In the genomic region with DNA sequence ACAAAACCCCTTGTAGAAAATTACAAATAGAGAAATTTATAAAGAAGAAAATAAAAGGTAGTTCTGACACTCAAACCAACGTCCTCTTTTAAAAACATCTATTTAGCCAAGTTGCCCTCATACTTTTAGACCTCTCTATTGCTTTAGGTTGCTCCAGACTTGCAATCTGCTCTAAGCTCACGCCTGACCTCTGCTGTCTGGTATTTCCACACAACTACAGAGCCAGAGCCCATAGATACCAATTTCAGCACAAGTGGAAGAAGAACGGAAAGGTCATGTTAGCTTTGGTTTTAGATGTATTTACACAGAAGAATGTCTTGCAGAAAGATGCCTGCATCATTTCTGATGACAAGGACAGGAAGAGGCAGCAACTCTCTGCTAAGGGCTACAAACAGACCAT, we compare ENCODE assay signal across 15 mouse cellular contexts. TPM values are rescaled to one million over a fixed set of nuclear protein-coding genes. Genes with fewer than 3 reads are reported as not detected.
DNase-seq lines count a peak whose midpoint lies in the region; ATAC-seq and TF ChIP-seq lines count a peak whose summit lies in the region.
"Had no signal": no experiment of that assay in that cellular context is flagged by ENCODE, and none has a peak within 500 bp of the region (broad histone marks: within the 10 kb centered on the region; RNA-seq: fewer than 3 reads in every experiment).

No protein-coding gene starts in this region.

- no peak for TF ChIP-seq EP300 in heart, adult 2 months (IDR thresholded peaks at IDR 0.05; ENCODE audit: insufficient read depth, low read depth, low read length)

- ATAC-seq in heart, embryonic 11.5 days (replicated peaks; ENCODE audit: insufficient number of reproducible peaks, low FRiP score, low TSS enrichment), result no peak
- no peak for ATAC-seq in kidney, embryonic 16.5 days (ENCODE audit: low FRiP score, low TSS enrichment)

- no peak overlapping the region for H3K4me3 ChIP-seq in heart, adult 2 months
- H3K4me3 ChIP-seq in heart, embryonic 11.5 days (ENCODE audit: low read depth, low read length), result no peak overlapping the region
- H3K4me3 ChIP-seq in kidney, embryonic 16.5 days (ENCODE audit: low read length), result no peak overlapping the region
- H3K4me3 ChIP-seq: lung, embryonic 15.5 days had no signal

- H3K9ac ChIP-seq in heart, adult 2 months (ENCODE audit: low read depth, low read length), result no peak overlapping the region
- no peak overlapping the region for H3K9ac ChIP-seq in heart, embryonic 11.5 days (ENCODE audit: low read depth, low read length)
- no peak overlapping the region for H3K9ac ChIP-seq in kidney, embryonic 16.5 days (replicated peaks; ENCODE audit: low read length)
- H3K9ac ChIP-seq: lung, embryonic 15.5 days had no signal

- TF ChIP-seq POLR2A in heart, adult 2 months (IDR thresholded peaks at IDR 0.05; ENCODE audit: insufficient read depth, low read depth, low read length), result no peak

- DNase-seq in heart, adult 2 months, result no peak
- peak; percentile 6 to 7 for DNase-seq in kidney, postnatal 4 days
- peak; percentile 5 for DNase-seq in urinary bladder, postnatal 14 days (ENCODE audit: low spot score)
- DNase-seq in urinary bladder, postnatal 4 days (ENCODE audit: low spot score in 2 of 2), result no peak
- no peak for DNase-seq in left cerebral cortex, postnatal 4 days
- DNase-seq in natural killer cell, adult 2 months (ENCODE audit: low spot score in 2 of 2), result no peak
- DNase-seq: cerebellum, adult 9-10 months; right cerebral cortex, postnatal 14 days; thymus, postnatal 36 days had no signal

- H3K36me3 ChIP-seq in heart, adult 2 months (ENCODE audit: control insufficient read depth, insufficient read depth, low read length), result no peaks in the 10 kb centered on the region
- H3K36me3 ChIP-seq in heart, embryonic 11.5 days (ENCODE audit: control insufficient read depth, insufficient read depth, low read length), result no peaks in the 10 kb centered on the region
- no peaks in the 10 kb centered on the region for H3K36me3 ChIP-seq in kidney, embryonic 16.5 days (ENCODE audit: insufficient read depth, low read length)
- H3K36me3 ChIP-seq: lung, embryonic 15.5 days had no signal

- H3K9me3 ChIP-seq in heart, embryonic 11.5 days (replicated peaks; ENCODE audit: control insufficient read depth, low read length), result no peaks in the 10 kb centered on the region
- no peaks in the 10 kb centered on the region for H3K9me3 ChIP-seq in kidney, embryonic 16.5 days (ENCODE audit: low read length)
- H3K9me3 ChIP-seq: lung, embryonic 15.5 days had no signal

- no peaks in the 10 kb centered on the region for H3K79me2 ChIP-seq in heart, adult 2 months (replicated peaks; ENCODE audit: control insufficient read depth, insufficient read depth, low read length)

- no peak overlapping the region for H3K27ac ChIP-seq in heart, adult 2 months
- H3K27ac ChIP-seq in heart, embryonic 11.5 days (ENCODE audit: low read depth, low read length), result no peak overlapping the region
- no peak overlapping the region for H3K27ac ChIP-seq in kidney, embryonic 16.5 days (ENCODE audit: low read length)
- H3K27ac ChIP-seq: lung, embryonic 15.5 days had no signal

- no peaks in the 10 kb centered on the region for H3K4me1 ChIP-seq in heart, adult 2 months (ENCODE audit: control insufficient read depth, insufficient read depth, low read length)
- no peaks in the 10 kb centered on the region for H3K4me1 ChIP-seq in heart, embryonic 11.5 days (ENCODE audit: control insufficient read depth, insufficient read depth, low read length)
- H3K4me1 ChIP-seq in kidney, embryonic 16.5 days (ENCODE audit: insufficient read depth, low read length), result no peaks in the 10 kb centered on the region
- H3K4me1 ChIP-seq: lung, embryonic 15.5 days had no signal

- 29% methylated on average over 3 of the region's 3 CpGs for WGBS in heart, adult 2 months
- 39% methylated on average over 3 of the region's 3 CpGs for WGBS in heart, embryonic 11.5 days (ENCODE audit: insufficient replicate concordance)
- WGBS in kidney, embryonic 16.5 days, result 41% methylated on average over 3 of the region's 3 CpGs

- intact Hi-C loops in heart, adult 2 months (cut with DNase I), result no loop called here
- intact Hi-C loops in left cerebral cortex, postnatal 4 days (cut with DNase I), result no loop called here

- H3K4me2 ChIP-seq in heart, embryonic 11.5 days, result no peak overlapping the region
- H3K4me2 ChIP-seq in kidney, embryonic 16.5 days (replicated peaks; ENCODE audit: low read depth, low read length), result no peak overlapping the region
- H3K4me2 ChIP-seq: lung, embryonic 15.5 days had no signal

- no peaks in the 10 kb centered on the region for H3K27me3 ChIP-seq in heart, adult 2 months (ENCODE audit: control insufficient read depth, insufficient read depth, low read length)
- no peaks in the 10 kb centered on the region for H3K27me3 ChIP-seq in heart, embryonic 11.5 days (ENCODE audit: control insufficient read depth, insufficient read depth, low read length)
- peaks cover 3% of the 10 kb centered on the region; the same call in 1 of the 2 replicates for H3K27me3 ChIP-seq in kidney, embryonic 16.5 days (ENCODE audit: insufficient read depth, low read length)
- H3K27me3 ChIP-seq: lung, embryonic 15.5 days had no signal

- TF ChIP-seq CTCF in heart, adult 2 months (IDR thresholded peaks at IDR 0.05), result peak; percentile 58

RNA-seq across cellular contexts. Expression of a gene that starts 32.4 kb away (rescaled TPM):
- 1 to 10 TPM; 3.3 to 5.4 TPM for total RNA-seq in heart, adult 2 months (2021)
- 1.7 and 4.3 TPM in 2 replicates for polyA plus RNA-seq in heart, adult 2 months (2012; rRNA removed)
- polyA plus RNA-seq in heart, embryonic 11.5 days (2014; fragmentation: Nextera tagmentation; extraction: Ambion mirVana), result 10.2 and 10.3 TPM in 2 replicates
- polyA plus RNA-seq in kidney, embryonic 16.5 days (2015; fragmentation: Nextera tagmentation; extraction: Ambion mirVana), result 11.1 and 15.0 TPM in 2 replicates
- total RNA-seq in left cerebral cortex, postnatal 4 days (2021), result 1 to 10 TPM; 6.1 to 8.8 TPM

RNA-seq across cellular contexts. Expression of a gene that starts 38.4 kb away (rescaled TPM):
- total RNA-seq in heart, adult 2 months (2021), result not detected
- 0.16 TPM in 1 of 2 replicates, not detected in the other for polyA plus RNA-seq in heart, adult 2 months (2012; rRNA removed)
- not detected in 2 replicates for polyA plus RNA-seq in heart, embryonic 11.5 days (2014; fragmentation: Nextera tagmentation; extraction: Ambion mirVana)
- polyA plus RNA-seq in kidney, embryonic 16.5 days (2015; fragmentation: Nextera tagmentation; extraction: Ambion mirVana), result 54.9 and 64.7 TPM in 2 replicates
- under 1 TPM in 1 of 2 experiments, not detected in 1; 0.26 TPM for total RNA-seq in left cerebral cortex, postnatal 4 days (2021)
- total RNA-seq: neutrophil, adult 5-6 weeks had no signal

RNA-seq across cellular contexts. Expression of a gene that starts 56.9 kb away (rescaled TPM):
- total RNA-seq in heart, adult 2 months (2021), result not detected
- polyA plus RNA-seq in heart, adult 2 months (2012; rRNA removed), result not detected in 2 replicates
- not detected in 2 replicates for polyA plus RNA-seq in heart, embryonic 11.5 days (2014; fragmentation: Nextera tagmentation; extraction: Ambion mirVana)
- not detected in 2 replicates for polyA plus RNA-seq in kidney, embryonic 16.5 days (2015; fragmentation: Nextera tagmentation; extraction: Ambion mirVana)
- not detected for total RNA-seq in left cerebral cortex, postnatal 4 days (2021)
- total RNA-seq: left cerebral cortex, postnatal 25 days; neutrophil, adult 5-6 weeks had no signal
- polyA plus RNA-seq: hindbrain, embryonic 11.5 days; lung, embryonic 15.5 days had no signal

Comparison
In these comparisons a context has a peak if more than half of its experiments do, and no peak if none do; other contexts are left out.
1. DNase-seq: peak in kidney, postnatal 4 days (2 of 2) and urinary bladder, postnatal 14 days (single experiment); none in heart, adult 2 months (0 of 2), urinary bladder, postnatal 4 days (0 of 2), left cerebral cortex, postnatal 4 days (single experiment) and natural killer cell, adult 2 months (0 of 2).
2. RNA of a gene that starts 38.4 kb away (polyA plus RNA-seq): 54.9 to 64.7 TPM in kidney, embryonic 16.5 days; 0.16 TPM in heart, adult 2 months and not detected in heart, embryonic 11.5 days; every median in the first group is over 10 times any median in the second.